Mouse (Mus musculus) CD4-positive, CD25-positive, alpha-beta regulatory T cell, adult 2 months (primary cell): Measurements from ENCODE around the gene Hnrnpl.

Experiments used
- DNase-seq: peaks from one replicate; pipeline ENCODE4 v3.0.0-alpha.2; 2012; ENCODE audit warnings: low read depth, low spot score

Gene Hnrnpl

DNA sequence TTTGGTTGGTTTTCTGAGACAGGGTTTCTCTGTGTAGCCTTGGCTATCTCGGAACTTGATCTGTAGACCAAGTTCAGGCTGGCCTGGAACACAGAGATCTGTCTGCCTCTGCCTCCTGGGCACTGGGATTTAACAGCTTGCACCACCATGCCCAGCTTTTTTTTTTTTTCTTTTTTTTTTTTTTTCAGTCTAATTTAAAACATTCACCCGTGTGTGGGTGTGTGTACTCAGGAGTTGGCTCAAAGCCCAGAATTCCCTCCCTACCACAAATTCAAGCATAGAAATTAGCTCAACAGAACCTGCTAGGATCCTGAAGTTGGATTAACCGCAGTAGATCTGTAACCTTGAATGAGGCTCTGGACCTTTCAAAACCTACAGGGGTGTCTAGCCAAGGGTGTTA is 19.0 kb downstream of the Hnrnpl start:
- no peak for DNase-seq

DNA sequence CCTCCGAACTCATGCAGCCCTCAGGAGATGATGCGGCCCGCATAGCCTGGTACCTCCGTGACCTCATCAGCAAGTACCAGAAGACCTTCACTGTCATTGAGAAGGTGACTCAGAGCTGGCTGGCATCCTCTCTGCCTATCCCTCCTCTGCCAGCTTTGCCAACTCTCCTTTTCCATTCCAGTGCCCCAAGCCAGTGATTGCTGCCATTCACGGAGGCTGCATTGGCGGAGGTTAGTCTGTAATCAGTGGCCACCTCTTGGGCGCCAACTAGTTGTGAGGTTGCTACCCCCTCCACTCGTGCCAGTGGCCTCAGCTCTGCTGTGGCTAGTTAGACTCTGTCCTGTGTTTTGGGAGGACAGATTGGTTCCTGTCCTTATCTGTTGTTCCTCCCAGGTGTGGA is 21.5 kb downstream of the Hnrnpl start:
- DNase-seq = no peak

DNA sequence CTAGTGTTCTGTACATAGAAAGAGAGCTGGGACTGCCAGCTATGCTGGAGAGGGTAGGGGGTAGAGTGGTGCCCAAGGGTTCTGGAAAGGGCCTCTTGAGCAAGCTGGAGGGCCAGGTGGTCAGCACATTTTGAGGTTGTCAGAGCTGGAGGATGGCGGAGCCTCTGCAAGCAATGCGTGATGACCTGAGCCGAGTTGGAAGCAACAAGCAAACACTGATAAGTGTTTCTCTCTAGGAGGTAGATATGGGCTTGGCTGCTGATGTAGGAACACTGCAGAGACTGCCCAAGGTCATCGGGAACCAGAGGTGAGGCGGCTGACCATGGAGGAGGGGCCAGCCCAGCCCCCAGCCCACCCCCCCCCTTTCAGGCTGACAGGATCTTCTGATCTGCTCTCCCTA is 22.6 kb downstream of the Hnrnpl start:
- DNase-seq = no peak

DNA sequence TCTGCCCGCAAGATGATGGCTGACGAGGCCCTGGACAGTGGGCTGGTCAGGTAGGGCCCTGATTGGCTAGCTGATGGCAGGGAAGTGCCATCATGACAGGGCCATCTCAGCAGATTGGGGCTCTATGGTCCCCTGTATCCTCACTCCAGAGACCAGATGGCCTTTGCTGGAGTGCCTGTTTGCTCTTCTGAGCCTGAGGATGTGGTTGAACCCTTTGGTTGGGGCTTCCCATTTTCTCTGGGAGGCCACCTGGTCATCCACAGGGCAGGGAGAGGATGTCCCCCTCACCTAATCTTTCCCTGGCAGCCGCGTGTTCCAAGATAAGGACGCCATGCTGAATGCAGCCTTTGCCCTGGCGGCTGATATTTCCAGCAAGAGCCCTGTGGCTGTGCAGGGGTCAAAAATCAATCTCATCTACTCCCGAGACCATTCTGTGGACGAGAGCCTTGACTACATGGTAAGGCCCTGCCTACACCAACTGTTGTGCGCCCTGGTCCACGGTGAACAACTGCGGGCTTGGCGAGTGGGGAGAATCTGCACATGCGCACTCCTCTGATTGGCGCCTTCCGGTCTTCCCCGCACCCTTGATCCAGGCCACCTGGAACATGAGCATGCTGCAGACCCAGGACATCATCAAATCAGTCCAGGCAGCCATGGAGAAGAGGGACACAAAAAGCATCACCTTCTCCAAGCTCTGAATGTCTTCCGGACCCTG is 23.2 kb downstream of the Hnrnpl start:
- DNase-seq = no peak

DNA sequence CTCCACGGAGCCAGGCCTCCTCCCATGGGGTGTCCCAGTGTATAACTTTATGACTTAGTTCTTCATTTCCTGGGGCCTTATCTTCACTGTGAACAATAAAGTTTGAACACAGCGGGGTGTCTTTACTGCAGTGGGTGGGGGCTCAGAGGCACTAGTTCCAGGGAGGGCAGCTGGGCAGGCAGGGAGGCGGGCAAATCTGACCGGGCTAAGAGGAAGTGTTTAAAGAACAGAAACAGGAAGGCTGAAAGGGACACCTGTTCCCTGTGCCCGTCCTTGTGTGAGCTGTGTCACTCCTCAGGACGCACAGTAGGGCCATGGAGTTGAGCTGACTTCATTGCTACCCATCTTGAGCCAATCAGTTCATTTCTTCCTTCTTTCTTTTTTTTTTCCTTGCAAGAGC is 23.8 kb downstream of the Hnrnpl start:
- no peak for DNase-seq

DNA sequence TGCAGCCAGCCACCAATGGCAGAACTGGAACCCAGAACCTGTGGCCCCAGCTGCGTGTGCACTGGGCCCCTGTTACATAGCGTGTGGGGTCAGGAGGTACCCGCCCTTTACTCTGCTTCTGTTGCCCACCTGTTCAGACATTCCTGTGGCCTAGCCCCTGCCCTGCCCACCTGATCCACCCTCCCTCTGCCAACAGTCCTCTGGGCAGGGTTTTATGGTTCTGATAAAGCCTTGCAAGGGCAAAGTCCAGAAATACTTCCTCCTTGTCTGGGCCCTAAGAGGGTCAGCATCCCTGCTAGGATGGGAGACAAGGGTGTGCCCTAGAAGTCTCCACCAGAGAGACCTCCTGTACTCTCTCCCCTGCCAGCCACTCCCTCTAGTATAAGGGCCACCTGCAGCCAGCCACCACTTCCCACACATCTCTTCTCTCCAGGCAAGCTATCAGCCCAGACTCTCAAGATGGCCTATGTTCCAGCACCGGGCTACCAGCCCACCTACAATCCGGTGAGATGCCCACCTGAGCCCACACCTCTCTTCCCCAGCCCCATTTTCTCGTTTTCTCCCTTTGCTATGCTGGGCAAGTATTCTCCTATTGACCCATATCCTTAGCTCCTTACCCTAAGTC is 25.5 kb downstream of the Hnrnpl start, which contains the start of gene Lgals4:
Gene Lgals4 (plus strand): TSS at position 132 of the 625 bp plus-strand sequence.
- DNase-seq = no peak

DNA sequence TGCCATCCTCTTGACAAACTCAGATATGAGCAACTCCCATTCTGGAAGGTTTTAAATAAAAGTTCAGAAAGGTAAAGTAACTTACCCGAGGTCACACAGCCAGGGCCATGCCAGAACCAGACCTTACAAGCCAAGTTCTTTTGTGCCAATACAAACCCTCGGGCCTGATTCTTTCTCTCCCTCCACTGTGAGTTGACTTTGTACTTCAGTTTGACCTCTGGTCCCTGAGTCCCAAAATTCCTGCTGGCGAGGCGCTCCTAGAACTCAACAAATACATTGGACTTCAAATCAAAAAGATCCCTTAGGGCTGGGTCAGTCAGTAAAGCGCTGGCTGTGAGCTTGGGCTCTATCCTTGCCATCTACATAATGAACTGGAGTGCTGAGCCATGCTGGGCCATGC is 28.6 kb downstream of the Hnrnpl start:
- DNase-seq = no peak

DNA sequence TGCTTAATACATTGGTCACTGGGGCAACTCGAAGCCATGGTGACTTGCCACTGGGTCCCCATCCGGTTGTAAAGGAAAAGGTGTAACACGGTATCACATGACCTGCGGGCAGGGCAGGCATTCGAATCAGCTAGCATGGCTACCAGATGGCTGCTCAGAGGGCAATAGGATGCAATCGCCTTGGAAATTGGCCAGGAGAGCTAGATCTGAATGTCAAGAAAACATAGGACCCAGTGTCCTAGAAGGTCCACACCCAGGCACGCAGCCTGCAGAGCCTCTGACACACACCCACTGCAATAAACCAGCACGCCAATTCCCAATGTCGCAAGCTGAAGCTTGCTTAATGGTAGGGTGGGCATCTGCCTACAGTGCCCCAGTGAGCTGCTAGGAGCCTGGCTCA is 30.0 kb downstream of the Hnrnpl start:
- no peak for DNase-seq

DNA sequence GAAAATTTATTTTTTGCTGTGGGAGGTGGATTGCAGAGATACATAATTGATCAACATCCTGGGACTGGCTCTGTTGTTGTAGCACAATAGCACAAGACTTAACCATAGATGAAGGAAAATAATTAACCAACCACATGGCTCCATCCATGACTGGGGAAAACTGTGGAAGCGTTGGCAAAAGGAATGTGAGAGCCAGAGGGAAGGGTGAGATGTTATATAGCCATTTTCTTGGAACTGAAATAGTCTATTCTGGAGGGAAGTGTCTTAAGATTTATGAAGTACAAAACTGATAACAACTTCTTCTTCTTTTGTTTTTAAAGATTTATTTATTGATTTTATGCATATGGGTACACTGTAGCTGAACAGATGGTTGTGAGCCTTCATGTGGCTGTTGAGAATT is 38.9 kb downstream of the Hnrnpl start:
- no peak for DNase-seq

DNA sequence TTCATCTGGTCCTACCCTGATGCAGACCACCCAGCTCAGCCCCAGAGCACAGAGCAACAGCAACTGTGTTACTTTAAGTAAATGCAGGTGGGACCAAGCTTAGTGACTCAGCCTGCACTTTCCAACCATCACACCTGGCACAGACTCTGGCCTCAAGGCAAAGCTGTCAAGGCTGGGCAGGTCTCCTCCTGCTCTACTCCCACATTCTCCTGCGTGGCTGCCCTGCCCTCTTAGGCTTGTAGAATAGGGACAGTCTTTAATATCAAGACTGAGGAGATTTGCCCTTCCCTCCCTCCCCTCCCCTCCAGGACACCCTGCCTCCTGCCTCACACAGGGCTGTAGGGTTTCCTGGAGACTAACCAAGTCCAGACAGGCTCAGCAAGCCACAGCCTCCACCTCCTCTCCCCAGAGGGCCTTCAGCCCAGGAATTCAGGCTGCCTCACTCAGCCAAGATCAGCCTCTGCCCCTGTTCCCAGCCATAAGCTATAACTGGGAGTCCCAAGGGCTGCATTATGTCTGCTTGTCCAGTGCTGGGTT is 41.4 kb downstream of the Hnrnpl start:
- DNase-seq = no peak

DNA sequence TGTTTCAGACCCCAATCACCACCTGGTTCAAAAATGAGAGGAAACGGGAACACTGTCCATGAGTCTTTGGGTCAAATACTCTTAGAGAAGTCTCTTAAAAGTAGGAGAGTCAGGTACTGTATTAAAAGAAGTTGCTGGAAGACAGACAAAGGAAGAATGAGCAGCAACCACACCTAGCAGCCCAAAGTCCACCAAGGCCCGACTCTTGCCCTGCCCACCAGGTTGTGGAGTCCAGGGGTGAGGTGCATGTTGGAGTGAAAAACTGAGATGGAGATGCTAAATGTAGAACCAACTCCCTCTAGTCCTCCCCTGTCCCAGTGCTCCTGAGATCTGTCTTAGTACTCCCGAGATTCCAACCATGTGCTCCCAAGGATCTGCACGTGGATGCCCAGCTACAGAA is 42.3 kb downstream of the Hnrnpl start:
- no peak for DNase-seq

DNA sequence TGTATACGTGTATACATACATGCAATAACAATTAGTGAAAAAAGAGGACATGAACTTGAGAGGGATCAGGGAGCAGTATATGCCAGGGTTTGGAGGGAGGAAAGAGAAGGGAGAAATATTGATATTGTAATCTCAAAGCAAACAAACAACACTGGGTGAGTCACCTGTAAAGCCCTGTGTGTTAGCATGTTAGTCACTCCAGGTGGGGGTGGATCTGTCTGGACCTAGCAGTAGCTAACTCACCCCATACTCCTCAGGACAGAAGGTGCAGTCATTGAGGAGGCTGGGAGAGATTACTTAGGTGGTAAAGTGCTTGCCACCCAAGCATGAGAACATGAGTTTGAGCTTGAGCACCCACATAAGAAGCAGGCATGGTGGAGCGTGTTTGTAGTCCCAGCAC is 51.6 kb downstream of the Hnrnpl start:
- no peak for DNase-seq

DNA sequence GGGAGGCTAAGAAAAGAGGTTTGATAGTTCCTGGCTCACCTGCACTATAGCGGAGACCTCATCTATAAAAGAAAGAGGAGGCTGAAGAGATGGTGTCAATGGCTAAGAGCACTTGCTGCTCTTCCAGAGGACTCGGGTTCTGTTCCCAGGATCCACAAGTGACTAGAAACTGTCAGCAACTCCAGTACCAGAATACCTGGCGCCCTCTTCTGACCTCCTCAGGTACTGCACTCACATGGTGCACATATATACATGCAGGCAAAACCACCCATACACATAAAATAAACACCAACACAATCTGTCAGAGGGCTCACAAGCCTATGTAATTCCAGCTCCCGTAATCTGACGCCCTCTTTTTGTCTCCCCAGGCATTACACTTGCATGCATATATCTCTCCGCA is 52.6 kb downstream of the Hnrnpl start:
- peak; percentile 51 for DNase-seq

DNA sequence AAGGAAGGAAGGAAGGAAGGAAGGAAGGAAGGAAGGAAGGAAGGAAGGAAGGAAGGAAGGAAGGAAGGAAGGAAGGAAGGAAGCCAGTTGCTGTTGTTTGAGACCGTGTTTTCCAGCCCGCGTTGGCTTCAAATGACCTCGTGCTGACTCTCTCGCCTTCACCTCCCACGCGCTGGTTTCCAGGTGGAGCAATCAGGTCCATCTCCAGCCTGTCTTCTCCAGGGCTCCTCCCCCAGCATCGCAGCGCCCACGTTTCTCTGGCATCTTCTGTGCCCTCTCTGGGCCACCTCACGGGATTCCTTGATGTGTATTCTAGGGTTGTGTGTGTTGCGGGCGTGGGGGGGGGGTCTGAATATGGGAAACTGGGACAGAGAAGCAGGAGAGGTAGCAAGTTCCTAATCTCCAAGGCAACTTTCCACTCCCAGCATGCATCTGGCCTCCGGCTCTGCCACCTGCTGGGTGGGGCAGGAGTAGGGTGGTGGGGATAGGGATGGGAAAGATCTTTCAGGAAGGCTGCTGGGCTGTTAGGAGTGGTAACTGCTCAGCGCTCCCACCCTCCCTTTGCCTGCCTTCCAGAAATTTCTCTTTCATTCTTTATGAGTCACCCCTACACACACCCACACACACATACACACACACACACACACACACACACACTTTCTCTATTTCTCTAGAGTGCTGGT is 54.6 kb downstream of the Hnrnpl start:
- peak; percentile 34 for DNase-seq

DNA sequence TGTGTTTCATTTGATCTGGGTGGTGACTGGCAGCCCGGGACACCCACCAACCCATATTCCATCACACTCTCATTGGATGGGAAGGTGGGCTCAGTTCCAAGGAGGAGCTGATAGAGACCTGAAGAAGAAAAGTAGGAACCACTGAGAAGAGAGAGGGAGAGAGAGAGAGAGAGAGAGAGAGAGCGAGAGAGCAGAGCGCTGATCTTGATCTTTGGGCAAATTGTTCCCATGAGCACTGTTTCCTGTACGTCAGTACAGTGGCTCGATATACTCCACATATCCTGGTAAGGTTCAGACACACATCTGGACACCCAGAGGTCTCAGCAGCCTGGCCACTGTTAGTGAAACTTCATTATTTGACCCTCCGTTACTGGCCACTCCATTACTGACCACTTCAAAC is 55.2 kb downstream of the Hnrnpl start, which contains the start of gene Lgals7:
Gene Lgals7 (plus strand): TSS at position 314 of the 400 bp plus-strand sequence.
- peak; percentile 49 for DNase-seq

DNA sequence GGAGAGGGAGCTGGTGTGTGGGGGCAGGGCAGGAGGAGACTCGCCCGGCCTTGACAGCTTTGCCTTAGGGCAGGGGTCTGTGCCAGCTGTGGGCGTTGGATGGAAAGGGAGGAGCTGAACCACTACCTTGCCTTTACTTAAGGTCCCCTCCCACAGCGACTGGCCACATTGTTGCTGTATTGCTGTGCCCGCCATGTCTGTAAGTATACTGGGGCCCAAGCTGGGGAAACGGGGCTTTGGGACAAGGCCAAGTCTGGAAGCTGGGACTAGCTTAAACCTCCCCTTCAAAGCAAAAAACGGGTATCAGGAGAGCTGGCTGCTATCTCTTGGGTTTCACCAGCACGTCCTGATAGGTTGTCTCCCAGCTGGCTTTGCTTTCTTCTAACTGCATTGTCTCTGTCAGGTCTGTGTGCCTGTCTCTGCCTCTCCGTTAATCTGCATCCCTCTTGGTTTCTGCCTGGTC is 56.0 kb downstream of the Hnrnpl start:
- DNase-seq = peak; percentile 14

DNA sequence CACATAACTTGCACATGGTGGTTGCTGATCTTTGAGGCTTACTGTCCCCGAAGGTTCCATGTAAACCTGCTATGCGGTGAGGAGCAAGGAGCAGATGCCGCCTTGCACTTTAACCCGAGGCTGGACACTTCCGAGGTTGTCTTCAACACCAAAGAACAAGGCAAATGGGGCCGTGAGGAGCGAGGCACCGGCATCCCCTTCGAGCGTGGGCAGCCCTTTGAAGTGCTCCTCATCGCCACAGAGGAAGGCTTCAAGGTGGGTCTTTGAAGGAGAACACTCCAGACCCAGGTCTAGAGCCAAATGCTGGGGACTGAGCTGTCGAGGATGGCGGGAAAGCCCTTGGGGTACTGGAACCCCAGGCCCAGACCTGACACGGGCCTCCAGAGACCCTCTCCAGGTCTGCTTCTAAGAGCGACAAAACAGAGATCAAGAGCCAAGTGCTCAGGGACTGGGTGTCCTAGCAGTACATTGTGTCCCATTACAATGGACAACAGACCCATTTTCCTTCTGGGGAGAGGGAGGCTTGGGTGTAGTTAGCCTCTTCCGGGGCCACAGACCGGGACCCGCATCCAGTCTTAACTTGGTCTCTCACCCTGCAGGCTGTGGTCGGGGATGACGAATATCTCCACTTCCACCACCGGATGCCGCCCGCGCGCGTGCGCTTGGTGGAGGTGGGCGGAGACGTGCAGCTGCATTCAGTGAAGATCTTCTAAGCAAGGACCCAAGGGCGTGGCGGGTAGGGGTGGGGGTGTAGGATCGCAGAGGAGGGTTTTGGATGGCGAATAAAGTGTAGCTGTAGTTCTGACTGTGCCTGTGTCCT is 57.4 kb downstream of the Hnrnpl start:
- DNase-seq = peak; percentile 97

DNA sequence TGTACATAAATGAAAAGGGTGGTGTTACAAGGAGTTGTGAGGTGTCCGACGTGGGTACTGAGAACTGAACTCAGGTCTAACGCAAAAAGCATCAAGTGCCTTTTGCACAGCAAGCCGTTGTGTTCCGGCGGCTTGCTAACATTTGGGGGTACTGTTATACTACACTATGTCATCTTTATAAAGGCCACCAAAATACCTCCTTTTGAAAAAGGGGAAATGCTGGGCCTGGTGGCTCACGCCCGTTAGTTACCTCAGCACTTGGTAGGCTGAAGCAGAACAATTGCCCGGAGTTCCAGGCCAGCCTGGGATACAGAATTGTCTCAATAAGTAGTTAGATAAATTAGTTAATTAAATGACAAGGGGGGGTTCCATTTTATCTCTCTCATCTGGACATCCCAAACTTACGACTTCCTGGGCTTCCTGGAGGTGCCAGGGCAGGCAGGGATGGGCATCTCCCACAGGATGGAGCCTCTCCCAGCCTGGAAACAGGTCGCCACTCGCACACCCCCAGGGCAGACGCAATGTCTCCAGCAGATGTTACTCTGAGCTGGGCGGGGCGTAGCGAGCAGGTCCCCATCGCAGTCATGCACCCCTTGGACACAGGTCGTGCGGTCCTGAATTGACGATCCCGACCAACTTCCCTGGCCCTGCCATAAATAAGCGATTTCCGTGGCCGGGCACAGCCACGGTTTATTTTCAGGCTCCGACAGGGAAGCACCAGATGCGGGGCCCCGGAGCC is 58.6 kb downstream of the Hnrnpl start:
- DNase-seq = peak; percentile 29

DNA sequence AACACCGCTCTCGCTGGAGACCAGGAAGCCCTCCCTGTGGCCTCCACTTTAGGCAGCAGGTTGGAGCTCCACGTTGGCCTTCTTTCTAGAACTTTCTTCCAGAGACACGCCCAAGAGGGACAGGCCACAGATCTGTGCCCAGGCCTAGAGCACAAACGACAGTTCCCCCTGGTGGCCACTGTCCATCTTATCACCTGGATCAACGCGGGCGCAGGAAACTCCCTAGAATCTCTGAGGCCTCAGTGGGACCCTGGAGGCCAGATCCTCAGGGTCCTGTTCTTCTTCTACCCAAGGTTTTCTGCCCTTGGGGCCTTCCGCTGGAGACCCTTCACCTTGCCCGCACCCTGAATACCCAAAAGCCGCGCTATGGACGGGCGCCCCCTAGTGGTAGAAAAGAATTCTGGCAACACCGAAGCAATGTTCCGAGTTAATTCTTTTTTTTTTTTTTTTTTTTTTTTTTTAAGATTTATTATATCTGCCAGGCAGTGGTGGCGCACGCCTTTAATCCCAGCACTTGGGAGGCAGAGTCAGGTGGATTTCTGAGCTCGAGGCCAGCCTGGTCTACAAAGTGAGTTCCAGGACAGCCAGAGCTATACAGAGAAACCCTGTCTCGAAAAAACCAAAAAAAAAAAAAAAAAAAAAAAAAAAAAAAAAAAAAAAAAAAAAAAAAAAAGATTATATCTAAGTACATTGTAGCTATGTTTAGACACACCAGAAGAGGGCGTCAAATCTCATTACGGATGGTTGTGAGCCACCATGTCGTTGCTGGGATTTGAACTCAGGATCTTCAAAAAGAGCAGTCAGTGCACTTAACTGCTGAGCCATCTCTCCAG is 59.4 kb downstream of the Hnrnpl start:
- DNase-seq = peak; percentile 90
